Mouse (Mus musculus): ENCODE data around the gene C1qtnf7. TPM values are rescaled to one million over a fixed set of nuclear protein-coding genes. Genes with fewer than 3 reads are reported as not detected.

Gene C1qtnf7
- polyA plus RNA-seq, 1 experiment: not detected

GRCm38 (mm10) chr5:43480786-43481185 lies 34.6 kb upstream of the C1qtnf7 start:
- no peak overlapping the region for H3K9ac ChIP-seq (ENCODE audit: low read depth, poor library complexity, severe bottlenecking)
- no peak overlapping the region for H3K27ac ChIP-seq (ENCODE audit: insufficient read depth, low read length)
- H3K4me1 ChIP-seq (ENCODE audit: control insufficient read depth, insufficient read depth, low read length): no peaks in the 10 kb centered on the region
- no peak overlapping the region for H3K4me3 ChIP-seq (ENCODE audit: low read depth, low read length)
- TF ChIP-seq CTCF (IDR thresholded peaks at IDR 0.05; ENCODE audit: low read depth, low read length) (no peak), EP300 (IDR thresholded peaks at IDR 0.05; ENCODE audit: insufficient read depth, low read depth, low read length) (no peak), POLR2A (IDR thresholded peaks at IDR 0.05; ENCODE audit: insufficient read depth, low read length) (no peak)
- H3K9me3 ChIP-seq (replicated peaks; ENCODE audit: control insufficient read depth, insufficient read depth, low read length, poor library complexity, severe bottlenecking): 0 out of 2 replicates have a peak, but pooled peaks cover 5% of the 10 kb centered on the region
- no peaks in the 10 kb centered on the region for H3K36me3 ChIP-seq (ENCODE audit: control insufficient read depth, insufficient read depth, low read length, poor library complexity, severe bottlenecking)
- H3K27me3 ChIP-seq (ENCODE audit: control insufficient read depth, insufficient read depth, low read length, poor library complexity, severe bottlenecking): no peaks in the 10 kb centered on the region

- no peak overlapping the region for H3K4me3 ChIP-seq (ENCODE audit: low read depth, low read length)
- H3K27ac ChIP-seq (ENCODE audit: insufficient read depth, low read length): no peak overlapping the region
- no peak for TF ChIP-seq CTCF (IDR thresholded peaks at IDR 0.05; ENCODE audit: low read depth, low read length)
- TF ChIP-seq POLR2A (IDR thresholded peaks at IDR 0.05; ENCODE audit: insufficient read depth, low read length): no peak
- no peak for TF ChIP-seq EP300 (IDR thresholded peaks at IDR 0.05; ENCODE audit: insufficient read depth, low read depth, low read length)
- no peak overlapping the region for H3K9ac ChIP-seq (ENCODE audit: low read depth, poor library complexity, severe bottlenecking)
- H3K4me1 ChIP-seq (ENCODE audit: control insufficient read depth, insufficient read depth, low read length): no peaks in the 10 kb centered on the region
- 0 out of 2 replicates have a peak, but pooled peaks cover 5% of the 10 kb centered on the region for H3K9me3 ChIP-seq (replicated peaks; ENCODE audit: control insufficient read depth, insufficient read depth, low read length, poor library complexity, severe bottlenecking)
- H3K36me3 ChIP-seq (ENCODE audit: control insufficient read depth, insufficient read depth, low read length, poor library complexity, severe bottlenecking): no peaks in the 10 kb centered on the region
- no peaks in the 10 kb centered on the region for H3K27me3 ChIP-seq (ENCODE audit: control insufficient read depth, insufficient read depth, low read length, poor library complexity, severe bottlenecking)
Measured at GRCm38 (mm10) chr5:43481824-43482223, 33.5 kb upstream of the C1qtnf7 start.

GRCm38 (mm10) chr5:43501887-43502286 lies 13.5 kb upstream of the C1qtnf7 start:
- H3K9ac ChIP-seq (ENCODE audit: low read depth, poor library complexity, severe bottlenecking): no peak overlapping the region
- H3K4me1 ChIP-seq (ENCODE audit: control insufficient read depth, insufficient read depth, low read length): no peaks in the 10 kb centered on the region
- H3K27ac ChIP-seq (ENCODE audit: insufficient read depth, low read length): no peak overlapping the region
- H3K4me3 ChIP-seq (ENCODE audit: low read depth, low read length): no peak overlapping the region
- H3K27me3 ChIP-seq (ENCODE audit: control insufficient read depth, insufficient read depth, low read length, poor library complexity, severe bottlenecking): no peaks in the 10 kb centered on the region
- no peak for TF ChIP-seq EP300 (IDR thresholded peaks at IDR 0.05; ENCODE audit: insufficient read depth, low read depth, low read length)
- no peak for TF ChIP-seq POLR2A (IDR thresholded peaks at IDR 0.05; ENCODE audit: insufficient read depth, low read length)
- no peak for TF ChIP-seq CTCF (IDR thresholded peaks at IDR 0.05; ENCODE audit: low read depth, low read length)
- H3K9me3 ChIP-seq (replicated peaks; ENCODE audit: control insufficient read depth, insufficient read depth, low read length, poor library complexity, severe bottlenecking): no peaks in the 10 kb centered on the region
- no peaks in the 10 kb centered on the region for H3K36me3 ChIP-seq (ENCODE audit: control insufficient read depth, insufficient read depth, low read length, poor library complexity, severe bottlenecking)

GRCm38 (mm10) chr5:43504243-43504786 lies 11.0 kb upstream of the C1qtnf7 start:
- Histone ChIP-seq H3K4me1 (ENCODE audit: control insufficient read depth, insufficient read depth, low read length) (no peaks in the 10 kb centered on the region), H3K27ac (ENCODE audit: insufficient read depth, low read length) (no peak overlapping the region), H3K9me3 (replicated peaks; ENCODE audit: control insufficient read depth, insufficient read depth, low read length, poor library complexity, severe bottlenecking) (no peaks in the 10 kb centered on the region), H3K9ac (ENCODE audit: low read depth, poor library complexity, severe bottlenecking) (no peak overlapping the region), H3K36me3 (ENCODE audit: control insufficient read depth, insufficient read depth, low read length, poor library complexity, severe bottlenecking) (no peaks in the 10 kb centered on the region), H3K4me3 (ENCODE audit: low read depth, low read length) (no peak overlapping the region), H3K27me3 (ENCODE audit: control insufficient read depth, insufficient read depth, low read length, poor library complexity, severe bottlenecking) (no peaks in the 10 kb centered on the region)
- no peak for TF ChIP-seq EP300 (IDR thresholded peaks at IDR 0.05; ENCODE audit: insufficient read depth, low read depth, low read length)
- TF ChIP-seq CTCF (IDR thresholded peaks at IDR 0.05; ENCODE audit: low read depth, low read length): no peak
- no peak for TF ChIP-seq POLR2A (IDR thresholded peaks at IDR 0.05; ENCODE audit: insufficient read depth, low read length)

GRCm38 (mm10) chr5:43508470-43508869 lies 6.9 kb upstream of the C1qtnf7 start:
- H3K36me3 ChIP-seq (ENCODE audit: control insufficient read depth, insufficient read depth, low read length, poor library complexity, severe bottlenecking): no peaks in the 10 kb centered on the region
- H3K9me3 ChIP-seq (replicated peaks; ENCODE audit: control insufficient read depth, insufficient read depth, low read length, poor library complexity, severe bottlenecking): no peaks in the 10 kb centered on the region
- no peaks in the 10 kb centered on the region for H3K4me1 ChIP-seq (ENCODE audit: control insufficient read depth, insufficient read depth, low read length)
- no peaks in the 10 kb centered on the region; the same call in 1 of the 2 replicates for H3K27me3 ChIP-seq (ENCODE audit: control insufficient read depth, insufficient read depth, low read length, poor library complexity, severe bottlenecking)
- H3K4me3 ChIP-seq (ENCODE audit: low read depth, low read length): no peak overlapping the region
- no peak for TF ChIP-seq EP300 (IDR thresholded peaks at IDR 0.05; ENCODE audit: insufficient read depth, low read depth, low read length)
- no peak for TF ChIP-seq CTCF (IDR thresholded peaks at IDR 0.05; ENCODE audit: low read depth, low read length)
- no peak for TF ChIP-seq POLR2A (IDR thresholded peaks at IDR 0.05; ENCODE audit: insufficient read depth, low read length)
- H3K9ac ChIP-seq (ENCODE audit: low read depth, poor library complexity, severe bottlenecking): no peak overlapping the region
- H3K27ac ChIP-seq (ENCODE audit: insufficient read depth, low read length): no peak overlapping the region

GRCm38 (mm10) chr5:43508892-43509291 lies 6.4 kb upstream of the C1qtnf7 start:
- no peaks in the 10 kb centered on the region for H3K4me1 ChIP-seq (ENCODE audit: control insufficient read depth, insufficient read depth, low read length)
- TF ChIP-seq CTCF (IDR thresholded peaks at IDR 0.05; ENCODE audit: low read depth, low read length): no peak
- TF ChIP-seq EP300 (IDR thresholded peaks at IDR 0.05; ENCODE audit: insufficient read depth, low read depth, low read length): no peak
- no peak for TF ChIP-seq POLR2A (IDR thresholded peaks at IDR 0.05; ENCODE audit: insufficient read depth, low read length)
- H3K9me3 ChIP-seq (replicated peaks; ENCODE audit: control insufficient read depth, insufficient read depth, low read length, poor library complexity, severe bottlenecking): no peaks in the 10 kb centered on the region
- H3K36me3 ChIP-seq (ENCODE audit: control insufficient read depth, insufficient read depth, low read length, poor library complexity, severe bottlenecking): no peaks in the 10 kb centered on the region
- H3K27ac ChIP-seq (ENCODE audit: insufficient read depth, low read length): no peak overlapping the region
- H3K4me3 ChIP-seq (ENCODE audit: low read depth, low read length): no peak overlapping the region
- H3K27me3 ChIP-seq (ENCODE audit: control insufficient read depth, insufficient read depth, low read length, poor library complexity, severe bottlenecking): no peaks in the 10 kb centered on the region; the same call in 1 of the 2 replicates
- no peak overlapping the region for H3K9ac ChIP-seq (ENCODE audit: low read depth, poor library complexity, severe bottlenecking)
